Mouse (Mus musculus) heart, postnatal 10 days (tissue): ENCODE measurements around the gene Aqp2. TPM values are rescaled to one million over a fixed set of nuclear protein-coding genes. Genes with fewer than 3 reads are reported as not detected.

ENCODE experiments used
- DNase-seq, 2 experiments: peaks; one replicate each; pipeline ENCODE4 v3.0.0; 2021
- intact Hi-C: fragments of 180-260 bp; cut with DNase I; formaldehyde crosslinking; loops from one replicate; pipeline ENCODE4 v1.15.1; 2025
- total RNA-seq, 2 experiments: library from RNA; stranded (reverse); gene quantifications; 2 replicates each; pipeline ENCODE4 v1.2.3; 2021

The Aqp2 gene
- total RNA-seq, 2 experiments from 2014 or later = not detected

- peak; percentile 60 to 67 for DNase-seq
- intact Hi-C loops = no loop called here
Observed at GRCm38 (mm10) chr15:99614753-99615152, 35.9 kb downstream of the Aqp2 start.

- intact Hi-C loops = no loop called here
- DNase-seq = peak in 1 of 2 experiments; percentile 10
Observed at GRCm38 (mm10) chr15:99615246-99615645, 36.4 kb downstream of the Aqp2 start.

- intact Hi-C loops = no loop called here
- DNase-seq = no peak
Observed at GRCm38 (mm10) chr15:99618595-99618994, 39.7 kb downstream of the Aqp2 start.

GRCm38 (mm10) chr15:99619821-99620220 lies 41.0 kb downstream of the Aqp2 start:
- no peak for DNase-seq
- intact Hi-C loops = no loop called here

- no peak for DNase-seq
- intact Hi-C loops = no loop called here
Observed at GRCm38 (mm10) chr15:99622063-99622462, 43.2 kb downstream of the Aqp2 start.

- intact Hi-C loops = no loop called here
Observed at GRCm38 (mm10) chr15:99631618-99632017, 52.8 kb downstream of the Aqp2 start.

More at GRCm38 (mm10) chr15:99631618-99632017, 52.8 kb downstream of the Aqp2 start:
- no peak for DNase-seq

Other genes starting within 250 kb of the Aqp2 start
- 10 to 100 TPM; 40.3 to 43.0 TPM for gene Fmnl3, start 208.6 kb upstream of the Aqp2 start, total RNA-seq
- 100 to 1,000 TPM; 225 to 229 TPM for gene Tmbim6, start 186.2 kb upstream of the Aqp2 start, total RNA-seq
- 10 to 100 TPM; 17.4 to 25.5 TPM for gene Nckap5l, start 121.3 kb upstream of the Aqp2 start, total RNA-seq
- gene Bcdin3d, start 104.3 kb upstream of the Aqp2 start, total RNA-seq = 1 to 10 TPM; 3.9 to 7.3 TPM
- gene Faim2, start 50.9 kb upstream of the Aqp2 start, total RNA-seq = under 1 TPM; 0.10 to 0.32 TPM
- gene Aqp5, start 11.7 kb downstream of the Aqp2 start, total RNA-seq = under 1 TPM; 0.38 to 0.74 TPM
- gene Aqp6, start 22.3 kb downstream of the Aqp2 start, total RNA-seq = not detected
- 10 to 100 TPM; 28.7 to 29.6 TPM for gene Racgap1, start 72.6 kb downstream of the Aqp2 start, total RNA-seq
- gene Asic1, start 91.3 kb downstream of the Aqp2 start, total RNA-seq = under 1 TPM; 0.69 to 0.72 TPM
- 10 to 100 TPM; 39.2 to 40.2 TPM for gene Smarcd1, start 123.1 kb downstream of the Aqp2 start, total RNA-seq
- 1 to 10 TPM; 4.7 to 5.5 TPM for gene Gm17349, start 126.4 kb downstream of the Aqp2 start, total RNA-seq
- 100 to 1,000 TPM in 1 of 2 experiments, 10 to 100 TPM in 1; 74.8 to 238 TPM for gene Gpd1, start 138.5 kb downstream of the Aqp2 start, total RNA-seq
- 100 to 1,000 TPM; 212 to 221 TPM for gene Cox14, start 146.6 kb downstream of the Aqp2 start, total RNA-seq
- gene Cers5, start 193.8 kb downstream of the Aqp2 start, total RNA-seq = 10 to 100 TPM; 26.4 to 28.1 TPM